Mouse (Mus musculus) heart, embryonic 12.5 days (tissue): Measurements from ENCODE around the gene Pdha1. TPM values are rescaled to one million over a fixed set of nuclear protein-coding genes. Genes with fewer than 3 reads are reported as not detected.
A peak's percentile ranks its signal among the peaks of the same experiment; 100 is the strongest.

Experiments used
- ATAC-seq: fragments of 200-750 bp; cut with Nextera tagmentation; 2 replicates; pipeline ENCODE4 v1.8.0; 2017; ENCODE audit warnings: moderate TSS enrichment, moderate library complexity; ENCODE audit not compliant: insufficient number of reproducible peaks, low FRiP score
- H3K27ac ChIP-seq: fragments of 300-500 bp; sonication (generic); 2 replicates; pipeline ENCODE4 v1.5.1; 2016; ENCODE audit warnings: mild to moderate bottlenecking, moderate library complexity; ENCODE audit not compliant: poor library complexity, severe bottlenecking
- H3K27me3 ChIP-seq: fragments of 300-500 bp; sonication (generic); replicated peaks from 2 replicates; pipeline ENCODE4 v1.6.1; 2016; ENCODE audit warnings: mild to moderate bottlenecking, moderate library complexity
- H3K36me3 ChIP-seq: fragments of 300-500 bp; sonication (generic); 2 replicates; pipeline ENCODE4 v1.6.1; 2016; ENCODE audit warnings: mild to moderate bottlenecking, moderate library complexity
- H3K4me1 ChIP-seq: fragments of 300-500 bp; sonication (generic); replicated peaks from 2 replicates; pipeline ENCODE4 v1.6.1; 2016; ENCODE audit warnings: mild to moderate bottlenecking
- H3K4me2 ChIP-seq: fragments of 300-500 bp; sonication (generic); 2 replicates; pipeline ENCODE4 v1.6.1; 2016; ENCODE audit warnings: mild to moderate bottlenecking, moderate library complexity
- H3K4me3 ChIP-seq: fragments of 300-500 bp; sonication (generic); 2 replicates; pipeline ENCODE4 v1.5.1; 2016; ENCODE audit warnings: mild to moderate bottlenecking
- H3K9ac ChIP-seq: fragments of 300-500 bp; sonication (generic); 2 replicates; pipeline ENCODE4 v1.6.1; 2016; ENCODE audit warnings: mild to moderate bottlenecking, moderate library complexity
- H3K9me3 ChIP-seq: fragments of 300-500 bp; sonication (generic); replicated peaks from 2 replicates; pipeline ENCODE4 v1.6.1; 2016; ENCODE audit warnings: mild to moderate bottlenecking, moderate library complexity
- WGBS: fragments of 180-500 bp; shearing (Covaris S2); methylation state at CpG from one replicate; pipeline ENCODE4 v1.1.7; 2016; 5-methylcytosine and 5-hydroxymethylcytosine counted together
- polyA plus RNA-seq: library from polyadenylated mRNA; unstranded; fragments of >200 nt; fragmentation: Nextera tagmentation; extraction: Ambion mirVana; gene quantifications from 2 replicates; pipeline ENCODE4 v1.2.1, GENCODE M21; 2016

Pdha1 gene
- 226 and 237 TPM in 2 replicates for polyA plus RNA-seq

DNA sequence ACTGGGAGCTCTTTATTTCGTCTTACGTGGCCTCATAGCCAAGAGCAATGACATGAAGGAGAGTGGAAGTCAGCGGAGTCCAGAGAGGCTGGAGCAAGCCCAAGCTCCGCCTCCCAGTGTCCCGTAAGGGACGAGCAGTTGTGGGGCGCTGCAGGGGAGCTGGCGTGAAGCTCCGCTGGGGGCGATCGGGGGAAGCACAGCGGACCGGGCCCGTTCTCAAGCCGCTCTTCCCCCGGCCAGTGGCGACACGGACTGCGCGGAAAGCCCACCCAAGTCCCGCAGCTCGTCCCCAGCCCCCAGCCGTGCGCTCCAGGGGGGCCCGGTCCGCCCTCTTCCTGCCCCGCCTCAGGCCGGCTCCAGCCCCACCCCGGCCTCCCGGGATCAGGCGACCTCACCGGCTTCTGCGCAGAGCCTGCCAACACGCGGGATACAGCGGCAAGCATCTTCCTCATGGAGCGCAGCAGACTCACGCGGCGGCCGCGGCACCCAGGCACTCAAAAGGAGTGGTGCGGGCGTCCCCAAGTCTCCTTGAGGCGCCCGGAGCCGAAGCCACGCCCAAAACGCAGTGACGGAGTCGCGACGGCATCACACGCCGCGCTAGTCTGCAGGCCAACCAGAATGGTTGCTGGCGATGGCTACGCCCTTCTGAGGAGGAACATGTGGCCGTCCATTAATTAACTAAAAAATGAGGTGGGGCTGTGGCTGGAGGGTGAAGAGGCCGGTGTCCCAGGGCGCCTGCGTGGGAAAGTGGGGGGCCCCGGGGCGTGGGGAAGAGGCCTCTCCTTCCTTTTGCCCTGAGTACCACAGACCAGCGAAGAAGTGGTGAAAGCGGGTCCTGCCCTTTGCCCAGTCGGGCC, at the start of gene Pdha1:
Pdha1 (minus strand) TSS at position 553 of the 857 bp plus-strand sequence.
- Histone ChIP-seq H3K36me3 (no peaks in the 10 kb centered on the region), H3K4me3 (peak within 1 kb of the TSS; percentile 80), H3K9ac (peak within 1 kb of the TSS; percentile 88), H3K4me2 (peak within 1 kb of the TSS; percentile 68), H3K9me3 (no peaks in the 10 kb centered on the region), H3K27me3 (no peaks in the 10 kb centered on the region), H3K4me1 (peaks cover 16% of the 10 kb centered on the region), H3K27ac (peak within 1 kb of the TSS; percentile 98)
- WGBS: 17% methylated on average over 61 of the region's 67 CpGs
- ATAC-seq: peak; percentile 96

DNA sequence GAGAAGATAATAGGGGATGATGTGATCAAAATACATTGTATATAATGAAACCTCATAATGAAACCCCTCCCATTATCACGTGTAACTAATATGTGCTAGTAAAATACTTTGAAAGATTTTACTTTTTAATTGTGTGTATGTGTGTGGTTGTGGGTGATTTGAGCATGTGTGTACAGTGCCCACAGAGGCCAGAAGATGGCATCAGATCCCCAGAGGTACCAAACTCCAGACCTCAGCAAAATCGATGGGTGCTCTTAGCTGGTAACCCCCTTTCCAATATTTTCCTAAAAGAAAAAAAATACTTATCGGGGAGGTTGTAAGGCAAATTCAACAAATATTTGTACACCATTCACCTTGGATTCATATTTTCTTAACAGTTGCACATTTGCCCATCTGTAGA, 40.8 kb upstream of the Pdha1 start:
- Histone ChIP-seq H3K36me3 (no peaks in the 10 kb centered on the region), H3K4me2 (no peak overlapping the region), H3K9ac (no peak overlapping the region), H3K4me3 (no peak overlapping the region), H3K27ac (no peak overlapping the region), H3K4me1 (no peaks in the 10 kb centered on the region), H3K9me3 (no peaks in the 10 kb centered on the region), H3K27me3 (no peaks in the 10 kb centered on the region)
- 51% methylated on average over 3 of the region's 3 CpGs for WGBS
- ATAC-seq: no peak

GRCm38 (mm10) chrX:160170150-160170549, 31.9 kb upstream of the Pdha1 start:
- Histone ChIP-seq H3K4me2 (no peak overlapping the region), H3K27me3 (no peaks in the 10 kb centered on the region), H3K9me3 (no peaks in the 10 kb centered on the region), H3K4me1 (no peaks in the 10 kb centered on the region), H3K27ac (no peak overlapping the region), H3K4me3 (no peak overlapping the region), H3K9ac (no peak overlapping the region), H3K36me3 (no peaks in the 10 kb centered on the region)
- ATAC-seq: no peak
- 21% methylated on average over 3 of the region's 3 CpGs for whole genome bisulfite sequencing

DNA sequence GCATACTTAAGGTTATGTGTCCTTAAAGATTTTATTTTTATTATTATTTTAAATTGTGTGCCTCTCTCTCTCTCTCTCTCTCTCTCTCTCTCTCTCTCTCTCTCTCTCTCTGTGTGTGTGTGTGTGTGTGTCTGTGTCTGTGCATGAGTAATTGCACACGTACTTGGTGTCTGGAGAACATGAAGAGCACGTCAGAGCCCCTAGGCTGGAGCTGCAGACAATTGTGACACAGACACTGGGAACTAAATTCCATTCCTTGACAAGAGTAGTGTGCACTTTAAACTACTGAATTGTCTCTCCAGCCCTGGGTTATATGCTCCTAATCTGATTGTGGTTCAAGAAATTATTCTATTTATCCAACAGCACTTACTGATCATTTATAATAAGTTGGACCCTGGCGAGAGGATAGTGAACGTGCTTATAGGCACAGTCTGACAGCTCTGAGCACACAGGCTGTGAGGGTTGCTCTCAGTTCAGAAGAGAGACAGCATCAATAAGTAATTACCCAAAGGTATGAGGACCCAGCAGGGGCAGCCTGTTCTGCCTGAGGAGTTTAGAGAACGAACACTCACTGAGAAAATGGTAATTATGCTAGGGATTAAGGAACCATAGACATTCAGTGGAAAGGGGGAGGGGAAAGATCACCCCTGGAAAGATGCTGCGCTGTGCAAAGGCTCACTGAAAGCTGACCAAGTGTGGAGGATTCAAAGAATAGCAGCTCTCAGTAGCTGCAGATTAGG, 28.2 kb upstream of the Pdha1 start:
- 46% methylated on average over 6 of the region's 6 CpGs for WGBS
- Histone ChIP-seq H3K4me2 (no peak overlapping the region), H3K27ac (no peak overlapping the region), H3K9ac (no peak overlapping the region), H3K36me3 (no peaks in the 10 kb centered on the region), H3K27me3 (no peaks in the 10 kb centered on the region), H3K9me3 (no peaks in the 10 kb centered on the region), H3K4me3 (no peak overlapping the region), H3K4me1 (no peaks in the 10 kb centered on the region)
- no peak for ATAC-seq

DNA sequence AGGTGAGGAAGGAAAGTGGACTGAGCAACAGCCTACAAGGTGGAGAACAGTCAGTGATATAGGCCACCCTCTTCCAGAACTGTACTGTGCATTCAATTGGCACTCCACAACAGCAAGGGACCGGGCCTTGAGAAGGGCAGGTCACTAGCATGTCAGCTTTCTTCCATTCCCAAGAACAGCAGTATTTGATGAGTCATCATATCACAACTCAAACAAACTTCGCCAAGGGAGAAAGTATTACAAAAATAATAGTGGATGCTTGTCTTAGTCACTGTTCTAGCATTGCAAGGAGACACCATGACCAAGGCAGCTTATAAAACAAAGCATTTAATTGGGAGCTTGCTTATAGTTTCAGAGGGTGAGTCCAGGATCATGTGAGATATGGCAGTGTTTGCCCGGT, 26.0 kb upstream of the Pdha1 start:
- H3K9ac ChIP-seq: no peak overlapping the region
- H3K27ac ChIP-seq: no peak overlapping the region
- no peaks in the 10 kb centered on the region for H3K27me3 ChIP-seq
- H3K9me3 ChIP-seq: no peaks in the 10 kb centered on the region
- 81% methylated on average over 3 of the region's 3 CpGs for WGBS
- H3K4me3 ChIP-seq: no peak overlapping the region
- ATAC-seq: no peak
- H3K36me3 ChIP-seq: no peaks in the 10 kb centered on the region
- H3K4me1 ChIP-seq: no peaks in the 10 kb centered on the region
- H3K4me2 ChIP-seq: no peak overlapping the region

- H3K27me3 ChIP-seq: no peaks in the 10 kb centered on the region
- no peak overlapping the region for H3K27ac ChIP-seq
- H3K4me1 ChIP-seq: no peaks in the 10 kb centered on the region
- H3K36me3 ChIP-seq: no peaks in the 10 kb centered on the region
- WGBS: 55% methylated on average over 4 of the region's 4 CpGs
- no peak for ATAC-seq
- H3K4me3 ChIP-seq: no peak overlapping the region
- H3K9me3 ChIP-seq: no peaks in the 10 kb centered on the region
- H3K9ac ChIP-seq: no peak overlapping the region
- H3K4me2 ChIP-seq: no peak overlapping the region
Measured at GRCm38 (mm10) chrX:160153147-160153815, 15.1 kb upstream of the Pdha1 start.

GRCm38 (mm10) chrX:160148859-160149258, 10.6 kb upstream of the Pdha1 start:
- 80% methylated on average over 3 of the region's 3 CpGs for WGBS
- H3K4me3 ChIP-seq: no peak overlapping the region
- no peak overlapping the region for H3K9ac ChIP-seq
- H3K27me3 ChIP-seq: no peaks in the 10 kb centered on the region
- ATAC-seq: no peak
- H3K36me3 ChIP-seq: no peaks in the 10 kb centered on the region
- H3K27ac ChIP-seq: no peak overlapping the region
- H3K4me1 ChIP-seq: no peaks in the 10 kb centered on the region
- no peaks in the 10 kb centered on the region for H3K9me3 ChIP-seq
- H3K4me2 ChIP-seq: no peak overlapping the region

DNA sequence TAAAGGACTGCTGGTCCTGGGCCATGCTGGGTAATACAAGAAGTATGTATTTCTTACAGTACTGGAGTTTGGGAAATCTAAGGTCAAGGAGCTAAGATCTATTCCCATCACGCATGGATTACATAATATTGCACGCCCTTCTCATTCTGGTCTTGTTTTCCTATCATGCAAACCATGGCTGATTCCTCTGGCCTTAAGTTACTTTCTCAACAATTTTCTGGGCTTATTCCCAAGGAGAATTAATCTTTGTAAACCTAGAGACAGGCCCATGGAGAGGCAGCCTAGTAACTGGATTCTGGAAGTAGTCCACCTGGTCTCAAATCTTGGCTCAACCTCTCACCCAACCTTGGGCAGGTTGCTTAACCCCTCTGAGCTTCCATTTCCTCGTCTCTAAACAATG, 9.2 kb upstream of the Pdha1 start:
- no peak overlapping the region for H3K27ac ChIP-seq
- 87% methylated on average over 3 of the region's 3 CpGs for WGBS
- no peaks in the 10 kb centered on the region for H3K27me3 ChIP-seq
- no peaks in the 10 kb centered on the region for H3K9me3 ChIP-seq
- H3K4me1 ChIP-seq: no peaks in the 10 kb centered on the region
- H3K9ac ChIP-seq: no peak overlapping the region
- no peak overlapping the region for H3K4me2 ChIP-seq
- no peak for ATAC-seq
- no peaks in the 10 kb centered on the region for H3K36me3 ChIP-seq
- H3K4me3 ChIP-seq: no peak overlapping the region

DNA sequence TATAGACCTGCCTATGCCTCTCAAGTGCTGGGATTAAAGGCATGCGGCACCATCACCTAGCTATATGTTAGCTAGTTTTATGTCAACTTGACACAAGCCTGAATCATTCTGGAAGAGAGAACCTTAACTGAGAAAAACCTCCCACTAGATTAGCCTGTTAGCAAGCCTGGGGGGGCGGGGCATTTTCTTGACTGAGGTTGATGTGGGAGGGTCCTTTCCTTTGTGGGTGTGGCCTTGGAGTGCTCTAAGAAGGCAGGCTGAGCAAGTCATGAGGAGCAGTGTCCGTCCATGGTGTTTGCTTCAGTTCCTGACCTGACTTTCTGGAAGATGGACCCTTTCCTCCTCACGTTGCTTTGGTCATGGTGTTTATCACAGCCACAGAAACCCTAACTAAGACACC, 8.6 kb upstream of the Pdha1 start:
- Histone ChIP-seq H3K36me3 (no peaks in the 10 kb centered on the region), H3K27ac (no peak overlapping the region), H3K4me1 (no peaks in the 10 kb centered on the region), H3K9me3 (no peaks in the 10 kb centered on the region), H3K27me3 (no peaks in the 10 kb centered on the region), H3K4me3 (no peak overlapping the region), H3K9ac (no peak overlapping the region), H3K4me2 (no peak overlapping the region)
- ATAC-seq: no peak
- 76% methylated on average over 4 of the region's 4 CpGs for WGBS

GRCm38 (mm10) chrX:160137177-160137860, 894 bp downstream of the Pdha1 start:
- H3K4me1 ChIP-seq: peaks cover 16% of the 10 kb centered on the region
- ATAC-seq: no peak
- WGBS: 23% methylated on average over 18 of the region's 18 CpGs
- no peaks in the 10 kb centered on the region for H3K9me3 ChIP-seq
- H3K4me3 ChIP-seq: peak overlapping the region; percentile 80
- peak overlapping the region; percentile 98 for H3K27ac ChIP-seq
- H3K9ac ChIP-seq: peak overlapping the region; percentile 88
- no peaks in the 10 kb centered on the region for H3K27me3 ChIP-seq
- H3K4me2 ChIP-seq: peak overlapping the region; percentile 68
- peaks cover under 1% of the 10 kb centered on the region; the same call in 1 of the 2 replicates for H3K36me3 ChIP-seq
